ENCODE assay signal across 9 mouse cellular contexts in genomic region chr11:68965845-68966244, GRCm38 (mm10). TPM values are rescaled to one million over a fixed set of nuclear protein-coding genes. Genes with fewer than 3 reads are reported as not detected.
A peak's percentile ranks its signal among the peaks of the same experiment; 100 is the strongest.
DNase-seq lines count a peak whose midpoint lies in the region; ATAC-seq and TF ChIP-seq lines count a peak whose summit lies in the region.
"Had no signal": no experiment of that assay in that cellular context is flagged by ENCODE, and none has a peak within 500 bp of the region (broad histone marks: within the 10 kb centered on the region; RNA-seq: fewer than 3 reads in every experiment).

No protein-coding gene starts in this region.

- peak; percentile 75 for DNase-seq in forebrain, postnatal 0 days
- DNase-seq in midbrain, embryonic 11.5 days (ENCODE audit: low spot score, missing footprints), result peak; percentile 94
- DNase-seq in c-Kit-positive CD71-negative TER-119-negative erythroid progenitor cells, embryonic 14.5 days (ENCODE audit: low read depth), result peak; percentile 62
- peak; percentile 92 for DNase-seq in induced T-regulatory cell, adult 2 months (ENCODE audit: low read depth)
- peak; percentile 91 for DNase-seq in naive thymus-derived CD4-positive, alpha-beta T cell, adult 2 months (ENCODE audit: low read depth)
- DNase-seq in frontal cortex, postnatal 14 days (ENCODE audit: low spot score in 2 of 2), result no peak

- H3K36me3 ChIP-seq in forebrain, postnatal 0 days (ENCODE audit: insufficient read depth), result no peaks in the 10 kb centered on the region
- H3K36me3 ChIP-seq in forebrain, embryonic 15.5 days, result no peaks in the 10 kb centered on the region
- no peaks in the 10 kb centered on the region for H3K36me3 ChIP-seq in midbrain, embryonic 11.5 days (ENCODE audit: control insufficient read depth, insufficient read depth, low read length)
- H3K36me3 ChIP-seq in midbrain, embryonic 13.5 days, result no peaks in the 10 kb centered on the region
- H3K36me3 ChIP-seq: neural tube, embryonic 13.5 days had no signal

- TF ChIP-seq CTCF in forebrain, postnatal 0 days (IDR thresholded peaks at IDR 0.05; ENCODE audit: low read depth), result peak; percentile 64

- H3K27me3 ChIP-seq in forebrain, postnatal 0 days (ENCODE audit: insufficient read depth, low read length), result no peaks in the 10 kb centered on the region
- no peaks in the 10 kb centered on the region for H3K27me3 ChIP-seq in forebrain, embryonic 15.5 days
- no peaks in the 10 kb centered on the region; the same call in 1 of the 2 replicates for H3K27me3 ChIP-seq in midbrain, embryonic 11.5 days (ENCODE audit: control insufficient read depth, insufficient read depth, low read length)
- H3K27me3 ChIP-seq in midbrain, embryonic 13.5 days, result peaks cover 17% of the 10 kb centered on the region

- no peak overlapping the region for H3K4me2 ChIP-seq in forebrain, postnatal 0 days (ENCODE audit: low read depth)
- no peak overlapping the region for H3K4me2 ChIP-seq in forebrain, embryonic 15.5 days (replicated peaks)
- no peak overlapping the region for H3K4me2 ChIP-seq in midbrain, embryonic 11.5 days
- H3K4me2 ChIP-seq in midbrain, embryonic 13.5 days (replicated peaks), result no peak overlapping the region
- H3K4me2 ChIP-seq: neural tube, embryonic 13.5 days had no signal

- H3K9me3 ChIP-seq in forebrain, postnatal 0 days (ENCODE audit: low read length), result no peaks in the 10 kb centered on the region
- no peaks in the 10 kb centered on the region for H3K9me3 ChIP-seq in forebrain, embryonic 15.5 days
- no peaks in the 10 kb centered on the region for H3K9me3 ChIP-seq in midbrain, embryonic 11.5 days (ENCODE audit: control insufficient read depth, low read length)
- H3K9me3 ChIP-seq in midbrain, embryonic 13.5 days, result no peaks in the 10 kb centered on the region
- H3K9me3 ChIP-seq: neural tube, embryonic 13.5 days had no signal

- H3K4me3 ChIP-seq in forebrain, postnatal 0 days (ENCODE audit: low read depth, low read length), result no peak overlapping the region
- H3K4me3 ChIP-seq in forebrain, embryonic 15.5 days, result no peak overlapping the region
- no peak overlapping the region for H3K4me3 ChIP-seq in midbrain, embryonic 11.5 days (ENCODE audit: low read depth, low read length)
- no peak overlapping the region for H3K4me3 ChIP-seq in midbrain, embryonic 13.5 days (replicated peaks)
- H3K4me3 ChIP-seq: neural tube, embryonic 13.5 days had no signal

- H3K4me1 ChIP-seq in forebrain, postnatal 0 days (ENCODE audit: insufficient read depth), result no peaks in the 10 kb centered on the region; the same call in 1 of the 2 replicates
- peaks cover 12% of the 10 kb centered on the region for H3K4me1 ChIP-seq in forebrain, embryonic 15.5 days
- peaks cover 2% of the 10 kb centered on the region; the same call in 1 of the 2 replicates for H3K4me1 ChIP-seq in midbrain, embryonic 11.5 days (ENCODE audit: control insufficient read depth, insufficient read depth, low read length)
- H3K4me1 ChIP-seq in midbrain, embryonic 13.5 days (replicated peaks), result peaks cover 14% of the 10 kb centered on the region

- 22% methylated on average over 3 of the region's 3 CpGs for WGBS in forebrain, postnatal 0 days
- WGBS in forebrain, embryonic 15.5 days, result 28% methylated on average over 3 of the region's 3 CpGs
- 32% methylated on average over 3 of the region's 3 CpGs for WGBS in midbrain, embryonic 11.5 days
- WGBS in midbrain, embryonic 13.5 days, result 30% methylated on average over 3 of the region's 3 CpGs

- no peak for ATAC-seq in forebrain, postnatal 0 days
- ATAC-seq in forebrain, embryonic 15.5 days (replicated peaks), result no peak
- ATAC-seq in midbrain, embryonic 11.5 days (ENCODE audit: low FRiP score), result no peak
- ATAC-seq in midbrain, embryonic 13.5 days, result no peak

- H3K27ac ChIP-seq in forebrain, postnatal 0 days (ENCODE audit: low read depth, low read length), result no peak overlapping the region
- no peak overlapping the region for H3K27ac ChIP-seq in forebrain, embryonic 15.5 days (replicated peaks)
- no peak overlapping the region for H3K27ac ChIP-seq in midbrain, embryonic 11.5 days (ENCODE audit: low read depth, low read length)
- H3K27ac ChIP-seq in midbrain, embryonic 13.5 days, result no peak overlapping the region
- H3K27ac ChIP-seq: neural tube, embryonic 13.5 days had no signal

- no peak overlapping the region for H3K9ac ChIP-seq in forebrain, postnatal 0 days
- H3K9ac ChIP-seq in forebrain, embryonic 15.5 days (replicated peaks), result no peak overlapping the region
- no peak overlapping the region for H3K9ac ChIP-seq in midbrain, embryonic 11.5 days (ENCODE audit: low read length)
- no peak overlapping the region for H3K9ac ChIP-seq in midbrain, embryonic 13.5 days (replicated peaks)
- H3K9ac ChIP-seq: neural tube, embryonic 13.5 days had no signal

RNA-seq across cellular contexts. Expression of gene Slc25a35, which starts 2.1 kb away (rescaled TPM):
- 1.3 and 1.4 TPM in 2 replicates for total RNA-seq in forebrain, postnatal 0 days (2014; rRNA removed)
- 1.3 and 1.4 TPM in 2 replicates for polyA plus RNA-seq in forebrain, postnatal 0 days (2015; fragmentation: Nextera tagmentation; extraction: Ambion mirVana)
- polyA plus RNA-seq in forebrain, embryonic 15.5 days (2015; fragmentation: Nextera tagmentation; extraction: Ambion mirVana), result 1.5 and 1.7 TPM in 2 replicates
- 1.1 and 1.2 TPM in 2 replicates for polyA plus RNA-seq in midbrain, embryonic 11.5 days (2014; fragmentation: Nextera tagmentation; extraction: Ambion mirVana)
- polyA plus RNA-seq in midbrain, embryonic 13.5 days (2015; fragmentation: Nextera tagmentation; extraction: Ambion mirVana), result 1.2 and 1.3 TPM in 2 replicates

RNA-seq across cellular contexts. Expression of gene Arhgef15, which starts 8.6 kb away (rescaled TPM):
- 12.0 and 13.8 TPM in 2 replicates for total RNA-seq in forebrain, postnatal 0 days (2014; rRNA removed)
- 9.6 and 17.8 TPM in 2 replicates for polyA plus RNA-seq in forebrain, postnatal 0 days (2015; fragmentation: Nextera tagmentation; extraction: Ambion mirVana)
- polyA plus RNA-seq in forebrain, embryonic 15.5 days (2015; fragmentation: Nextera tagmentation; extraction: Ambion mirVana), result 7.0 and 8.2 TPM in 2 replicates
- 3.7 and 4.2 TPM in 2 replicates for polyA plus RNA-seq in midbrain, embryonic 11.5 days (2014; fragmentation: Nextera tagmentation; extraction: Ambion mirVana)
- polyA plus RNA-seq in midbrain, embryonic 13.5 days (2015; fragmentation: Nextera tagmentation; extraction: Ambion mirVana), result 12.1 and 13.6 TPM in 2 replicates

RNA-seq across cellular contexts. Expression of gene Rangrf, which starts 9.1 kb away (rescaled TPM):
- 21.7 and 28.9 TPM in 2 replicates for total RNA-seq in forebrain, postnatal 0 days (2014; rRNA removed)
- 23.7 and 25.6 TPM in 2 replicates for polyA plus RNA-seq in forebrain, postnatal 0 days (2015; fragmentation: Nextera tagmentation; extraction: Ambion mirVana)
- 37.0 and 39.3 TPM in 2 replicates for polyA plus RNA-seq in forebrain, embryonic 15.5 days (2015; fragmentation: Nextera tagmentation; extraction: Ambion mirVana)
- polyA plus RNA-seq in midbrain, embryonic 11.5 days (2014; fragmentation: Nextera tagmentation; extraction: Ambion mirVana), result 54.5 and 55.3 TPM in 2 replicates
- polyA plus RNA-seq in midbrain, embryonic 13.5 days (2015; fragmentation: Nextera tagmentation; extraction: Ambion mirVana), result 30.4 and 31.6 TPM in 2 replicates

RNA-seq across cellular contexts. Expression of gene Odf4, which starts 39.0 kb away (rescaled TPM):
- total RNA-seq in forebrain, postnatal 0 days (2014; rRNA removed), result 0.77 and 2.0 TPM in 2 replicates
- 0.42 TPM in 1 of 2 replicates, not detected in the other for polyA plus RNA-seq in forebrain, postnatal 0 days (2015; fragmentation: Nextera tagmentation; extraction: Ambion mirVana)
- 0.31 and 0.32 TPM in 2 replicates for polyA plus RNA-seq in forebrain, embryonic 15.5 days (2015; fragmentation: Nextera tagmentation; extraction: Ambion mirVana)
- not detected in 2 replicates for polyA plus RNA-seq in midbrain, embryonic 11.5 days (2014; fragmentation: Nextera tagmentation; extraction: Ambion mirVana)
- 0.57 and 0.73 TPM in 2 replicates for polyA plus RNA-seq in midbrain, embryonic 13.5 days (2015; fragmentation: Nextera tagmentation; extraction: Ambion mirVana)

RNA-seq across cellular contexts. Expression of gene Pfas, which starts 42.4 kb away (rescaled TPM):
- total RNA-seq in forebrain, postnatal 0 days (2014; rRNA removed), result 22.9 and 29.7 TPM in 2 replicates
- polyA plus RNA-seq in forebrain, postnatal 0 days (2015; fragmentation: Nextera tagmentation; extraction: Ambion mirVana), result 9.8 and 14.2 TPM in 2 replicates
- polyA plus RNA-seq in forebrain, embryonic 15.5 days (2015; fragmentation: Nextera tagmentation; extraction: Ambion mirVana), result 22.5 and 26.3 TPM in 2 replicates
- 31.2 and 33.0 TPM in 2 replicates for polyA plus RNA-seq in midbrain, embryonic 11.5 days (2014; fragmentation: Nextera tagmentation; extraction: Ambion mirVana)
- polyA plus RNA-seq in midbrain, embryonic 13.5 days (2015; fragmentation: Nextera tagmentation; extraction: Ambion mirVana), result 25.7 and 26.0 TPM in 2 replicates

Comparison
In these comparisons a context has a peak if more than half of its experiments do, and no peak if none do; other contexts are left out.
1. DNase-seq: peak in forebrain, postnatal 0 days (single experiment), midbrain, embryonic 11.5 days (single experiment), c-Kit-positive CD71-negative TER-119-negative erythroid progenitor cells, embryonic 14.5 days (single experiment), induced T-regulatory cell, adult 2 months (single experiment) and naive thymus-derived CD4-positive, alpha-beta T cell, adult 2 months (single experiment); none in frontal cortex, postnatal 14 days (0 of 2).